Mouse (Mus musculus) stomach, embryonic 14.5 days (tissue): ENCODE data around the gene Fbxl16. TPM values are rescaled to one million over a fixed set of nuclear protein-coding genes. Genes with fewer than 3 reads are reported as not detected.
A peak's percentile ranks its signal among the peaks of the same experiment; 100 is the strongest.

Experiments used
- ATAC-seq: fragments of 200-750 bp; cut with Nextera tagmentation; 2 replicates; pipeline ENCODE4 v1.8.0; 2017; ENCODE audit warnings: low read depth, moderate TSS enrichment; ENCODE audit not compliant: insufficient number of reproducible peaks, insufficient read depth, low FRiP score
- H3K27ac ChIP-seq: fragments of 300-500 bp; sonication (generic); 2 replicates; pipeline ENCODE4 v1.5.1; 2014; ENCODE audit warnings: mild to moderate bottlenecking, low read length, moderate library complexity, mixed read lengths
- H3K27me3 ChIP-seq: fragments of 300-500 bp; sonication (generic); 2 replicates; pipeline ENCODE4 v1.6.1; 2014; ENCODE audit warnings: low read length, control low read depth, mixed read lengths; ENCODE audit not compliant: control insufficient read depth, insufficient read depth
- H3K36me3 ChIP-seq: fragments of 300-500 bp; sonication (generic); 2 replicates; pipeline ENCODE4 v1.6.1; 2014; ENCODE audit warnings: mild to moderate bottlenecking, control low read depth, low read length, moderate library complexity, mixed read lengths; ENCODE audit not compliant: control insufficient read depth, insufficient read depth
- H3K4me1 ChIP-seq: fragments of 300-500 bp; sonication (generic); 2 replicates; pipeline ENCODE4 v1.6.1; 2014; ENCODE audit warnings: low read length, control low read depth, mixed read lengths; ENCODE audit not compliant: control insufficient read depth, insufficient read depth
- H3K4me2 ChIP-seq: fragments of 300-500 bp; sonication (generic); replicated peaks from 2 replicates; pipeline ENCODE4 v1.6.1; 2014; ENCODE audit warnings: low read depth, low read length, control low read depth
- H3K4me3 ChIP-seq: fragments of 300-500 bp; sonication (generic); 2 replicates; pipeline ENCODE4 v1.5.1; 2014; ENCODE audit warnings: low read depth, low read length, control low read depth
- H3K9ac ChIP-seq: fragments of 300-500 bp; sonication (generic); replicated peaks from 2 replicates; pipeline ENCODE4 v1.6.1; 2014; ENCODE audit warnings: low read depth, mild to moderate bottlenecking, control low read depth, low read length, moderate library complexity, mixed read lengths
- H3K9me3 ChIP-seq: fragments of 300-500 bp; sonication (generic); 2 replicates; pipeline ENCODE4 v1.6.1; 2016; ENCODE audit warnings: low read depth, low read length, control low read depth; ENCODE audit not compliant: control insufficient read depth
- WGBS: fragments of 180-500 bp; shearing (Covaris S2); extraction: QIAGEN DNeasy Blood & Tissue Kit; methylation state at CpG from one replicate; pipeline ENCODE4 v1.1.7; 2014; 5-methylcytosine and 5-hydroxymethylcytosine counted together
- polyA plus RNA-seq: library from polyadenylated mRNA; unstranded; fragments of >200 nt; fragmentation: Nextera tagmentation; extraction: Ambion mirVana; gene quantifications from 2 replicates; pipeline ENCODE4 v1.2.1, GENCODE M21; 2014

The Fbxl16 gene
- polyA plus RNA-seq, 1 experiment from 2014 or later, result 4.5 TPM

DNA sequence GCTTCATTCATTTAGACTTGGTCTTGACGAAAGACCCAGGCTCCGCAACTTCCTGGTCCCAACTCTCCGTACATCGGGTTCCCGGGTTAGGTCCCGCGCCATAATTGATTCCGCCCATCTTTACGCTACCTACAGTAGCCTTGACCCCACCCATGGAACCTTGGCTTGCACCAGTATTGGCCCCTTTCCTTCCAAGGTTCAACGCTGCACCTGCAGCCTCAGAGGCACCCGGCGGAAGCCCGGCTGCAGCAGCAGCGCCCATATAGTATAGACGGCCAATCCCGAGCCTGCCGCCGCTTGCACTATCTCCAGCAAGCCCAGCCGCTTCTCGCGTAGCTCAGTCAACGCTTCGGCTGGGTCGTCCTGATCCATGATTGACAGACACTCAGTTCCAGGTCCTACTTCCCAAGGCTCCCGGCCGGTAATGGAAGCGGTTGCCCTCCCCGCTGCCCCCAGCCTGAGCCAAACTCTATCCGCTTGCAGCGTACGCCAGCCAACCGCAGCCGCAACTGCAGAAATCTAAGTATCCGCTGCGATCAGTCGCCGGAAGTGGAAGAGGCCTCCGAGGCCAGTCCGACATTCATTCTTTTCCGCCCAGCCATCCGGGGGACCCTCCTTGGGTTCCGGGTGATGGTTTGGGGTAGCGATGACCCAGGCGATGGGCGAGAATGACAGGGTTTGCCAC, 16.9 kb upstream of the Fbxl16 start:
- Histone ChIP-seq H3K27me3 (no peaks in the 10 kb centered on the region), H3K4me3 (peak overlapping the region; percentile 85), H3K27ac (peak overlapping the region; percentile 98), H3K9me3 (no peaks in the 10 kb centered on the region), H3K9ac (peak overlapping the region; percentile 54), H3K4me2 (peak overlapping the region; percentile 85), H3K36me3 (peaks cover 11% of the 10 kb centered on the region), H3K4me1 (peaks cover 33% of the 10 kb centered on the region)
- WGBS, result under 1% methylated on average over 45 of the region's 45 CpGs
- peak; percentile 59; the same call in 1 of the 2 replicates for ATAC-seq

DNA sequence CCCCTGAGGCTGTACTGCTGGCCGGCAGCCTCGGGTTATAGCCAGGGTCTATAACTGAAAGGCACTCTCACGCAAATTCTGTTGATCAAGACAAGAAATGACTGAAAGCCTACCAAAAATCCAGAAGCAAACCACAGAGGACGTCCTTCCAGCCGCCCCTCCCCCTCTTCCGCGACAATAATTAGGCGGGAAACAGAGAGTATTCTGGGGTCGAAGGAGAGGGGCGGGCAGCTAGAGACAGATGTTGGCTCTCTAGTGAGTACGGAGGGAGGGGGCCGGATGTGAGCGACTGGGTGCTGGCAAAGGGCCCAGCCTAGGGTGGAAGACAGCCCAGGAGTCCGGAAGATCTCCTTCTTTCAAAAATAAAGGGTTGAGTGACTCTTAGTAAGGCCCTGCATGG, 16.3 kb upstream of the Fbxl16 start, which contains the start of gene Fam173a:
TSS of gene Fam173a (minus strand) at position 287 of the 400 bp plus-strand sequence.
- Histone ChIP-seq H3K9ac (peak within 1 kb of the TSS; percentile 54), H3K9me3 (no peaks in the 10 kb centered on the region), H3K36me3 (peaks cover 11% of the 10 kb centered on the region), H3K4me1 (peaks cover 37% of the 10 kb centered on the region), H3K27ac (peak within 1 kb of the TSS; percentile 98), H3K4me2 (peak within 1 kb of the TSS; percentile 85), H3K4me3 (peak within 1 kb of the TSS; percentile 85), H3K27me3 (no peaks in the 10 kb centered on the region)
- WGBS, result under 1% methylated on average over 14 of the region's 14 CpGs
- peak; percentile 76 for ATAC-seq

DNA sequence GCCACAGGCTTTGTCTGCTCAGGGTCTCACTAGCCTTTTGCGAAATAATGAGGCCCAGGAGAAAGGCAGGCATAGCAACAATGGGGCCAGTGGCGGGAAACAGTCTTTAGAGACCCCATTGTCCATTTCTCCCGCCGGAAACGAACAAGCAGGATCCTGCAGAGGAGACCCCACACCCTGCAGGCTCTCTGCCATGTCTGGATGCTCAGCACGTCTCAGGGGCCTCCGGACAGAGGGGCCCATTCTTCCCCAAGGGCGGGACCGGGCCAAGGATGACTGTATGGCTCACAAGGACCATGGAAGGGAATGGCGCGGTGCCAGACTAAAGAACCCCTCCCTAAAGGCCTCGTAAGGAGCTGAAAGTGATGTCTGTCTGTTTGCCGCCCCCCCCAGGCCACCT, 14.7 kb upstream of the Fbxl16 start:
- Histone ChIP-seq H3K4me2 (0 out of 2 replicates have a peak overlapping the region, but pooled peaks have one; percentile 7), H3K4me3 (no peak overlapping the region), H3K9me3 (no peaks in the 10 kb centered on the region), H3K4me1 (peaks cover 38% of the 10 kb centered on the region), H3K9ac (no peak overlapping the region), H3K36me3 (peaks cover 7% of the 10 kb centered on the region), H3K27ac (peak overlapping the region; percentile 98; the same call in 1 of the 2 replicates), H3K27me3 (no peaks in the 10 kb centered on the region)
- no peak for ATAC-seq
- WGBS, result 80% methylated on average over 13 of the region's 13 CpGs

DNA sequence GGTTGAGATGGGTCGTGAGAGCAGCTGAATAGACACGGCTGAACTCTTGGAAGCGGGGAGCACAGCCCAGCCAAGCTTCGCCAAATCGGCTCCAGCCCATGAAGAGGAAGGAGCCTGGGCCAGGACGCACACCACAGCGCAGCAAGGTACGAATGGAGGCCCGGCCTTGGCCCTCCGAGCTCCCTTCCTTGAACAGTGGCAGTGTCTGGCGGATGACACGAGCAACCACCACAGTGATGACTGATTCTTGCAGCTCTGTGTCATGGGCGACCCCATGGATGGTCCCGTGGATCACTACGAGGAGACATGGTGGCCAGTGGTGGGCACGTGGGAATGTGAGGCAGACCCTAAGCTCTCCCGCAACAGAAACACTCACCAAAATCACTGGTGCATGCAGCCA, 13.9 kb upstream of the Fbxl16 start:
- peak overlapping the region; percentile 93 for H3K4me2 ChIP-seq
- no peak overlapping the region for H3K27ac ChIP-seq
- H3K27me3 ChIP-seq, result no peaks in the 10 kb centered on the region
- H3K9me3 ChIP-seq, result no peaks in the 10 kb centered on the region
- H3K4me3 ChIP-seq, result peak overlapping the region; percentile 79; the same call in 1 of the 2 replicates
- ATAC-seq, result no peak
- H3K9ac ChIP-seq, result 0 out of 2 replicates have a peak overlapping the region, but pooled peaks have one; percentile 6
- H3K4me1 ChIP-seq, result peaks cover 38% of the 10 kb centered on the region
- H3K36me3 ChIP-seq, result no peaks in the 10 kb centered on the region; the same call in 1 of the 2 replicates
- 81% methylated on average over 17 of the region's 17 CpGs for WGBS

DNA sequence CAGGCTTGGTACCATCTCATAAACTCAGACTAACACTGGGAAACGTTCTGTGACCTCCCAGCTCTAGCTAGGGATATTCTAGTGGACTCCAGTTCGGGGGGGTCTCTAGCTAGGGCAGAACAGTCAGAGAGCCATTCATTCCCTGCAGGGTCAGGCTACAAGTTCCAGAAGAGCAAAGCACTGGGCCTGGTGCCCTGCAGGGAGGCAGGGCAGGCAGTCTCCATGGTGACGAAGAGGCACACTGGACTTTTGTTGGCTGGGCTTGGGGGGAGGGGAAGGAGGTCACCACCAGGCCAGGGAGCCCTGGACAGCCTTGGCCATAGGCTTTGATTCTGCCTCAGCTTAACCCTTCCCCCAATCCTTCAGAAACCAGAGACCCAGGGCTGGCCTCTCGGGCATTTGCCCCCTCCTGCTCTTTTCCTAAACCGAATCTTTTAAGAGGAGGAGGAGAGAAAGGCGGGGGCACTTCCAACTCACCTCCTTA, 13.2 kb upstream of the Fbxl16 start, which contains the start of gene AC134908.4:
TSS of gene AC134908.4 (minus strand) at position 51 of the 484 bp plus-strand sequence.
- Histone ChIP-seq H3K4me3 (peak within 1 kb of the TSS; percentile 79), H3K27ac (no peak within 1 kb of the TSS; the same call in 1 of the 2 replicates), H3K9me3 (no peaks in the 10 kb centered on the region), H3K9ac (peak within 1 kb of the TSS; percentile 61), H3K27me3 (no peaks in the 10 kb centered on the region), H3K36me3 (no peaks in the 10 kb centered on the region; the same call in 1 of the 2 replicates), H3K4me2 (peak within 1 kb of the TSS; percentile 93), H3K4me1 (peaks cover 36% of the 10 kb centered on the region)
- WGBS, result 25% methylated on average over 6 of the region's 6 CpGs
- no peak for ATAC-seq

DNA sequence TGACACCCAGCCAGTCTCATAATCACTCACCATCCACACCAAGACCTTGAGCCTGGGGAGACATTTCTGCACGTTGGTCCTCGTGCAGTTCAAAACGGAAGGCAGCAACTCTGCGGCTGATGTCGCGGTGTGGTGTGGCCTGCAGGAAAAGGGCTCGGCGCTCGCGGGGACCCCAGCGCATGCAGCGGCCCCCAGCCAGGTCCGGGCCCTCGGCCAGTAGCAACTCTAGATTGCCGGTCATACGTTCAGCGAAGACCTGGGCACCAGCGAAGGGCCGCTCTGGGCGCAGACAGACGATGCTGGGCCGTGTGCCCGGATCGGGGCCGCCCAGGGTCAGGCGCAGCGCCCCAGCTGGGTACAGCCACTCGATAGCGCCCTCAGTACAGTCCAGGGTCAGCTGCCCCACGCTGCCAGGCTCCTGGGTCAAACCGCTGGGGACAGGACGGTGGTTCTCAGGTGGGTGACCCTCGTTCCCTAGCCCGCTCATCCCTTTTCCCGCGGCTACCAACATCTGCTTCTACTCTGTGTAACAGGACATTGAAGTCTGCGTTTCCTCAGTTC, 12.6 kb upstream of the Fbxl16 start:
- ATAC-seq, result peak; percentile 1; the same call in 1 of the 2 replicates
- H3K36me3 ChIP-seq, result no peaks in the 10 kb centered on the region
- WGBS, result 2% methylated on average over 37 of the region's 37 CpGs
- H3K4me1 ChIP-seq, result peaks cover 29% of the 10 kb centered on the region
- H3K9me3 ChIP-seq, result no peaks in the 10 kb centered on the region
- peak overlapping the region; percentile 93 for H3K4me2 ChIP-seq
- H3K4me3 ChIP-seq, result peak overlapping the region; percentile 79
- H3K27me3 ChIP-seq, result no peaks in the 10 kb centered on the region
- H3K27ac ChIP-seq, result no peak overlapping the region; the same call in 1 of the 2 replicates
- peak overlapping the region; percentile 61 for H3K9ac ChIP-seq

DNA sequence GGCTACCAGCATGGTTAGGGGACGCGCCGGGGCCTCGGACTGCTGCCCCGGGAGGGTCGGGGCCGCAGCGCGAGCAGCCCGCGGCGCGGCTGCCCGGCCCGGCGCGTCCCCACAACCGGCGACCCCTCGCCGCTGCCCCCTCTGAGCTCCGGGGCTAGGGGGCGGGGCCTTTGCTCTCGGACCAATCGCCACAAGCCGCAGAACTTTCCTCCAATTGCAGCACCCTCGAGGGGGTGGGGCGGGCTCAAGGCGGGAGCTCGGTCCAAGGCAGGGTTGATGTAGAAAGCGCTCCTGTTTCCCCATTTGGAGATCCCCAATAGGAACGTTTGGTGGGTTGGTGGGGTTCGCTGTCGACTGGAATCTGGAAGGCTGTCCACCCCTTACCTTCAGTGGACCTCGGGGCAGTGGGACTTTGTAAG, 11.9 kb upstream of the Fbxl16 start, which contains the start of gene Metrn:
TSS of gene Metrn (minus strand) at position 186 of the 419 bp plus-strand sequence.
- Histone ChIP-seq H3K36me3 (no peaks in the 10 kb centered on the region), H3K27ac (no peak within 1 kb of the TSS; the same call in 1 of the 2 replicates)
- WGBS, result under 1% methylated on average over 35 of the region's 35 CpGs

DNA sequence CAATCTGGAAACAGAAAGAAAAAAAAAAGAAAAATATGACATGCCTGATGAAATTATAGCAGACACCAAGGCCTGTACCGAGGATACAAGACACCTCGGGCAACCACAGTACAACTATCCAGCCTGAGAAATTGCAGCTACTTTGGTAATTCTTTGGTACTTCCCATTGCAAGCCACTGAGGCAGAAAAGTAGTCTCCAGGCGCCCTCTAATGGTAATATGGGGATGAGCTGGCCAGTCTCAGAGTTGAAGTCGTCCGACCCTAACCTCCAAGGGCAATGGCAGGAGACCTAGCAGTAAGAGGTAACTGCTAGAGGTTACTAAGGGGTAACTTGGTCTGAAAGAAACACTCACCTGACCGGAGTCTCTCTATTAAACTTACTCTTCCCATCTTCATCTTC, 7.9 kb upstream of the Fbxl16 start:
- Histone ChIP-seq H3K9me3 (no peaks in the 10 kb centered on the region), H3K4me1 (peaks cover 6% of the 10 kb centered on the region; the same call in 1 of the 2 replicates), H3K27me3 (no peaks in the 10 kb centered on the region), H3K4me2 (no peak overlapping the region), H3K9ac (no peak overlapping the region), H3K36me3 (no peaks in the 10 kb centered on the region), H3K4me3 (no peak overlapping the region), H3K27ac (no peak overlapping the region)
- WGBS, result 7% methylated on average over 6 of the region's 6 CpGs
- no peak for ATAC-seq

More for the DNA sequence above, 11.9 kb upstream of the Fbxl16 start, which contains the start of gene Metrn:
- peak; percentile 75; the same call in 1 of the 2 replicates for ATAC-seq
- Histone ChIP-seq H3K9me3 (no peaks in the 10 kb centered on the region), H3K27me3 (no peaks in the 10 kb centered on the region), H3K4me2 (peak within 1 kb of the TSS; percentile 93), H3K9ac (peak within 1 kb of the TSS; percentile 61), H3K4me3 (peak within 1 kb of the TSS; percentile 79), H3K4me1 (peaks cover 27% of the 10 kb centered on the region)
